Mouse (Mus musculus): Measurements from ENCODE around the gene Gm30083. TPM values are rescaled to one million over a fixed set of nuclear protein-coding genes. Genes with fewer than 3 reads are reported as not detected.

Gm30083 gene
- polyA plus RNA-seq (2015; fragmentation: Nextera tagmentation; extraction: Ambion mirVana): not detected in 2 replicates

DNA sequence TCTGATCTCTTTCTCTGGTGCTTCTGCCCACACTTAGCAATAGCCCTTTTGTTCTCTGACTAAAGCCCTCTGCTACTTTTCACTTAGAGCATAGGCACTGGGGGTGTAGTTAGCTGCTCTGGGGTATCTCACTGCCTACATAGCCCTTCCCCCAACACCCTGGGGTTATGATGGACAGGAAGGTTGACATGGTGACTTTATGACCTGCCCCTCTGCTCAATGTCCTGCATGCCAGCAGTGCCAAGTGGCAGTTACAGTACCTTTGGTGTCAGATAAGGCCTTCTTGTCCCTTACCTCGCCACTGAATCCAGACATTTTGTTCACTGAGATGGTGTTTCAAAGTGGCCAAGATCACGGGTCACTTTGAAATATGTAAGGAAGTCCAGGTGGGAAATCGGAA lies at the start of gene Gm30083:
Gene Gm30083 (minus strand): TSS at position 120 of the 400 bp plus-strand sequence.
- H3K4me3 ChIP-seq: no peak within 1 kb of the TSS
- no peak within 1 kb of the TSS for H3K4me2 ChIP-seq
- WGBS: 94% methylated on average over 3 of the region's 3 CpGs
- no peaks in the 10 kb centered on the region for H3K9me3 ChIP-seq (replicated peaks)
- H3K4me1 ChIP-seq: no peaks in the 10 kb centered on the region
- no peaks in the 10 kb centered on the region for H3K36me3 ChIP-seq (ENCODE audit: poor library complexity, severe bottlenecking)
- ATAC-seq: no peak
- no peak within 1 kb of the TSS for H3K27ac ChIP-seq
- H3K9ac ChIP-seq: no peak within 1 kb of the TSS
- H3K27me3 ChIP-seq: no peaks in the 10 kb centered on the region

DNA sequence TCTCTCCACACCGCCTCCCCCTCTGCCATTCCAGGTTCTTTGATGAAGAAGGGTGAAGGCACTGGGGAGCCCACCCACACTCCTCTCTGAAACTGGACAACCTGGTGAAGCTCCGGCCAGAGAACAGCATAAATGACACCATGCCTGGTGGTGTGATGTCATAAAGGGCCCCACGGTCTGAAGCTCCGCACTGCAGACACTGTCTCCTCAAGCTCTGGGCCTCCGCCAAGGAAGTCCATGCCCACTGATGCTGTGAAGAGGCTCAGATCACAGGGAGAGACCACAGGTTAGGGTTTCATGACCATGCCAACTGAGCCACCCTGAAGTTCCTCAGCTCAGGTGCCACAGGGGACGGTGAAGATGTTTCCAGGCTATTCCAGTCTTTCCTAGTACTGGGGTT lies 37.5 kb upstream of the Gm30083 start, which contains the start of gene Antxrl:
Gene Antxrl (plus strand): TSS at position 192 of the 400 bp plus-strand sequence.
- Histone ChIP-seq H3K27me3 (no peaks in the 10 kb centered on the region), H3K4me2 (no peak within 1 kb of the TSS), H3K9ac (no peak within 1 kb of the TSS), H3K27ac (no peak within 1 kb of the TSS), H3K36me3 (ENCODE audit: poor library complexity, severe bottlenecking) (no peaks in the 10 kb centered on the region), H3K9me3 (replicated peaks) (no peaks in the 10 kb centered on the region), H3K4me3 (no peak within 1 kb of the TSS), H3K4me1 (no peaks in the 10 kb centered on the region)
- no peak for ATAC-seq
- WGBS: 88% methylated on average over 6 of the region's 6 CpGs

DNA sequence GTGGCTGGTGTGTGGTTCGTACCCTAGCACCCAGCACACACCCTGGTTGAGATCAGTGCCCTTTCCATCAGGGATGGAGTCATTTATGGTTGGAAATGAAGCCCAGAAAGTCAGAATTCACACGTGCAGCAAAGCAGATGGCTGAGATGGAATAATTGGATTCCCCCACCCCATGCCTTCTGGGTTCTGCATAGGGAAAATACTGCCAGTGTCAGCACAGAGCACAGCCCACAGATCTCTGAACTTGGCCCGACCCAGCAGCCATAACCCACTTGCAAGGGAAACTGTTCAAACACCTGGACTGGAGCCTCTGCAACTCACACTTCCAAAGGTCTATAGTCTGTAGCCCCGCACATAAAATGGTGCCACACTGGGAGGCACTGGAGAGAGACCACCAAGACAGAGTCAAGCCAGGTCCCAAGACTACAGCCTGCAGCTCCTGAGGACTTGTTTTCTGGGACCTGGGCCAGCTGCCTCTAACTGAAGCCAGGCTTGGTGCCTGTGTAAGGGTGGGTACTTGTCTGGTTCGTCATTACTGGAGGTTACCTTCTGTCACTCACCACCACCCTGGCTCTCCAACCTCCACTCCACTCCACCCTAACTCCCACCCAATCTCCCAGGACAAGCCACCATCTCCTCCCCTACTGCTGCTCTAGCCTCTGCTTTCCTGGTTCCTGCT lies 35.3 kb upstream of the Gm30083 start:
- H3K27ac ChIP-seq: no peak overlapping the region
- no peaks in the 10 kb centered on the region for H3K36me3 ChIP-seq (ENCODE audit: poor library complexity, severe bottlenecking)
- H3K4me2 ChIP-seq: no peak overlapping the region
- no peaks in the 10 kb centered on the region for H3K9me3 ChIP-seq (replicated peaks)
- no peak overlapping the region for H3K9ac ChIP-seq
- 68% methylated on average over 5 of the region's 5 CpGs for WGBS
- H3K4me3 ChIP-seq: no peak overlapping the region
- ATAC-seq: peak; percentile 59; the same call in 1 of the 2 replicates
- H3K4me1 ChIP-seq: no peaks in the 10 kb centered on the region
- H3K27me3 ChIP-seq: no peaks in the 10 kb centered on the region

DNA sequence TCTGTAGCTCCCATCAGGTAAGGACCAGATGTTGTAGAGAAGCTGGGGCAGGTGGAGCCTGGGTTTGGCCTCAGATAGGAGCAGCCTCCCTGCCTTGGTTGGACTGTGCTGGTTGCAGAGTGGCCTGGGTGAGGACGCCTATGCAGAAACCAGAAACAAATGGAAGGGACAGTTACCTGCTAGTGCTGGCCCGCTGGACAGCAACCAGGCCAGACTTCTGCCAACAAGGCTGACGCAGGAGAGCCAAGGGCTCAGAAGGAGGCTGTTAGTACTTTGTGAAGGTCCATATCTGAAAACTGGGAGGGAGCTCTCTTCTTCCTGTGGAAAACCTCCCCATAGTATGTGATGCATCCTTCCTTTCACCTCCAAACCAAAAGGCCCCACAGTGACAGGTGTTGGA lies 28.4 kb upstream of the Gm30083 start:
- Histone ChIP-seq H3K27me3 (no peaks in the 10 kb centered on the region), H3K27ac (no peak overlapping the region), H3K9ac (no peak overlapping the region), H3K4me3 (no peak overlapping the region), H3K9me3 (replicated peaks) (no peaks in the 10 kb centered on the region), H3K4me1 (no peaks in the 10 kb centered on the region), H3K4me2 (no peak overlapping the region), H3K36me3 (ENCODE audit: poor library complexity, severe bottlenecking) (no peaks in the 10 kb centered on the region)
- ATAC-seq: no peak
- WGBS: 74% methylated on average over 3 of the region's 3 CpGs

DNA sequence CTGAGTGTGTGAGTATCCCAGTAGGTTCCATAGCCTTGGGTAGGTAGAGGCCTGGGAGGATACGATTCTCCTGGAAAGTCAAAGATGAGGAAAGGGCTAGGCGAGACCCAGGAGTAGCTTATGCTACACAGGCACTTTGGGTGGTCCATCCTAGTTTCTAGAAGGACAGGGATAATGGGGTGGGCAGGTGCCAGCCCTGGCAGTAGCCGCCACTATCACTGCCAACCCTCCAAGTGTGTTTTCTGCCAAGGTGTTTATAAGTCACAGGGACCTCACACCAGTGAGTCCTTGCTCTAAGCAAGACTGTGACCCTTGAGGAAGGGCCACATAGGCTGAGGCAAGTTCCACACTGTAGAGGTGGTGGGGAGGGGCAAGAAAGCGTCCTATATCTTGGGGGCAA lies 26.3 kb upstream of the Gm30083 start:
- Histone ChIP-seq H3K4me2 (no peak overlapping the region), H3K36me3 (ENCODE audit: poor library complexity, severe bottlenecking) (no peaks in the 10 kb centered on the region), H3K27me3 (no peaks in the 10 kb centered on the region), H3K4me1 (no peaks in the 10 kb centered on the region), H3K9me3 (replicated peaks) (no peaks in the 10 kb centered on the region), H3K9ac (no peak overlapping the region), H3K4me3 (no peak overlapping the region), H3K27ac (no peak overlapping the region)
- WGBS: 84% methylated on average over 4 of the region's 4 CpGs
- no peak for ATAC-seq

DNA sequence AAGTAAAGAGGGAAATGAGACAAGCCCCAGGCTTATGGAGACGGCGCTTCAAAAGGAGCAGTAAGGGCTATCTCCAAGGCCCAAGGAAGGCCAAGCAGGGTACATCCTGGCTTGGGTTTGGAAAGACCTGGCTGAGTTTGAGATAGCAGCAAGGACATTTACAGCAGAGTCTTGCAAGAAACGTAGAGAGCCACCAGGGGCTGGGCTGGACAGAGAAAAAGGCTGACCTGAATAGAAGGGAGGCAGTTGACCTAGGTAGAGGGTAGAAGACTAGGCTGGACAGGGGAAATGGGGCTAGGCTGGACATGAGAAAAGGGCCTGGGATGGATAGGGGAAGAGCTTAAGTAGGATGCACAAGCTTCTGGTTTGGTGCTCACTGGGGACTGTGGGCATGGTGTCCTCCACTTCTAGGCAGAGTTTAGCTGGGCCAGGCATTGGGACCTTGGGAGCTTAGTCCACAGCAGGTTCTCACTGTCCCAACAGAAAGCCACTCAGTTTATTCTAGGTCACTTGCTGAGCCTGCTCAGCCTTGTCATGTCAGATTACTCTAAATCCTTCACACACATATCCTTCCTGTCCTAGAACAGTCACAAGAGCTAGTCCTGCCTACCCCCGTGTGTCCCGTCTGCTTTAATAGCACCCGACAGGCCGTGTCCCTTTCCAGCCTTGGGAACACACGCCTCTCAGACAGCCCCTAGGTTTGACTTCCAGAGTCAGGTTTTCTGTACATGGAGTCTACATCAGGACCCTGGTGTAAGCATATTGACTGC lies 19.0 kb upstream of the Gm30083 start:
- WGBS: 89% methylated on average over 8 of the region's 8 CpGs
- Histone ChIP-seq H3K36me3 (ENCODE audit: poor library complexity, severe bottlenecking) (no peaks in the 10 kb centered on the region), H3K4me2 (no peak overlapping the region), H3K9ac (no peak overlapping the region), H3K27me3 (no peaks in the 10 kb centered on the region), H3K4me3 (no peak overlapping the region), H3K9me3 (replicated peaks) (no peaks in the 10 kb centered on the region), H3K27ac (no peak overlapping the region), H3K4me1 (no peaks in the 10 kb centered on the region)
- ATAC-seq: no peak

DNA sequence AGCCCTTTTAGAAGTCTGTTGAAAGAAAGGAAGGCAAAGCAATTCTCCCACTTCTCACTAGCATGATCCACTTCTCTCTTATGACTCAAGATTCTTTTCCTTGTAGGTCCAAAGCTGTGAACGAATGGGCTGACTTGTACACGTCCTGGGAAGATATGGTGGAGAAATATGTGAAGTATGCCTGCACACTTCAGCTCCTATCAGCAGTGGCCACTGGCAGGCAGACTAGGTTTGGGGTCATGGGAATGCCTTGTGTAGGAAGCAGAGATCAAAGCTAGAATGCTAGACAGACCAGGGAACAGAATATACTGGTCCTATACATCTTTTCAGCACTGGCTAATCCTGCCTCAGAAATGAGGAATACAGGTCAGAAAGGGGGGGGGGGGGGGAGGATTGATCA lies 11.7 kb upstream of the Gm30083 start:
- Histone ChIP-seq H3K36me3 (ENCODE audit: poor library complexity, severe bottlenecking) (no peaks in the 10 kb centered on the region), H3K4me2 (no peak overlapping the region), H3K27ac (no peak overlapping the region), H3K4me3 (no peak overlapping the region), H3K9ac (no peak overlapping the region), H3K9me3 (replicated peaks) (0 out of 2 replicates have a peak, but pooled peaks cover 5% of the 10 kb centered on the region), H3K27me3 (no peaks in the 10 kb centered on the region), H3K4me1 (no peaks in the 10 kb centered on the region)
- 76% methylated on average over 2 of the region's 2 CpGs for WGBS
- ATAC-seq: no peak

DNA sequence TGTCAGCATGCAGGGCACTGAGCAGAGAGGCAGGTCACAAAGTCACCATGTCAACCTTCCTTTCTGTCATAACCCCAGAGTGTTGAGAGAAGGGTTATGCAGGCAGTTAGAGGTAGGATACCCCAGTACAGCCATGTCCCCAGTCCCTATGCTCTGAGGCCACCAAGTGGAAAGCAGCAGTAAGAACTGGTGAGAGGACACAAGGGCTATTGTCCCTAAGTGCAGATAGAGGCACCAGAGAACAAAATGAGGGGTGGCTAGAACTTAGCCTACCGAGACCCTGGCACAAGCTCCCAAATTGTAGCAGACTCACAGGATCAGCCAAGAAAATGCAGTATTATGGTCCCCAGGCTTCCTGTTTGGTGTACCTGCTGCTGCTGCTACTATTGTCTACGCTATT lies 2.0 kb upstream of the Gm30083 start:
- H3K4me2 ChIP-seq: no peak overlapping the region
- WGBS: 88% methylated on average over 2 of the region's 2 CpGs
- H3K27me3 ChIP-seq: no peaks in the 10 kb centered on the region
- H3K9ac ChIP-seq: no peak overlapping the region
- no peaks in the 10 kb centered on the region for H3K36me3 ChIP-seq (ENCODE audit: poor library complexity, severe bottlenecking)
- no peak overlapping the region for H3K27ac ChIP-seq
- H3K4me3 ChIP-seq: no peak overlapping the region
- no peaks in the 10 kb centered on the region for H3K9me3 ChIP-seq (replicated peaks)
- no peak for ATAC-seq
- no peaks in the 10 kb centered on the region for H3K4me1 ChIP-seq

DNA sequence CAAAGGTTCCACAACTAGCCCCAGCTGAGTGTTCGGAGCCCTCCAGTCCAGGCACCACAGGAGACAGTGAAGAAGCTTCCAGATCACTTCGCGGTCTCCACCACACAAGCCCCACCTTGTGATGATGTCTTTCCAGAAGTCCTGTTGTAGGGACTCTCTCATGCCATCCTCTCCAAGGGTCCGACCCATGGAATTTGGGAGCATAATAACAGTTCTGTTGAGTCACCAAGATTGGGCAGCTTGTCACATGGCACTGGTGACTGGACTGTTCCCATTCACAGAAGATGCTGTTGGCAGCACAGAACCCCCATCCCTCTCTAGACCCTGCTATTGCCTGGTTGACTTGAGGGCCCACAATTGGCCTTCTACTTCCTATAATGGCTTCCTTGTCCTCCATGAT lies 1.4 kb upstream of the Gm30083 start, which contains the start of gene Gm5460:
Gene Gm5460 (plus strand): TSS at position 378 of the 400 bp plus-strand sequence.
- Histone ChIP-seq H3K9me3 (replicated peaks) (no peaks in the 10 kb centered on the region), H3K27me3 (no peaks in the 10 kb centered on the region), H3K4me2 (no peak within 1 kb of the TSS), H3K36me3 (ENCODE audit: poor library complexity, severe bottlenecking) (no peaks in the 10 kb centered on the region), H3K9ac (no peak within 1 kb of the TSS), H3K4me1 (no peaks in the 10 kb centered on the region), H3K27ac (no peak within 1 kb of the TSS), H3K4me3 (no peak within 1 kb of the TSS)
- 93% methylated on average over 4 of the region's 4 CpGs for WGBS
- ATAC-seq: no peak

DNA sequence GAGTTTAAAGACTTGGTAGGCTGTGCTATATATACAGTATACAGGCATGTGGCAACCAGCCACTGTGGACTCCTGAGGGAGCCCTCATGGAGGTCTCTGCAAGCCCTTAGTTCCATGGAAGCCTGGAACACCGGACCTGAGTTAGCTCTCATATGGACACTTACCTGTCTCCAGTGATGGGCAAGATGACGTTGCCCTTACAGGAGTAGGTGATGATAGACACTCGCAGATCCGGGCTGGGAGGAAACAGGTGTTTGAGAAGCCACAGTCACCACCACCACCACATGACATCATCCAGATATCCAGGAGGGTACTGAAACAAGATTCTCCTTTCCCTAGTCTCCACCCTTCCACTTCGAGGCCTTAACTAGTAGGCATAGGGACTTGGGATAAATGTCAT lies 12.6 kb downstream of the Gm30083 start:
- no peak overlapping the region for H3K9ac ChIP-seq
- no peaks in the 10 kb centered on the region for H3K27me3 ChIP-seq

DNA sequence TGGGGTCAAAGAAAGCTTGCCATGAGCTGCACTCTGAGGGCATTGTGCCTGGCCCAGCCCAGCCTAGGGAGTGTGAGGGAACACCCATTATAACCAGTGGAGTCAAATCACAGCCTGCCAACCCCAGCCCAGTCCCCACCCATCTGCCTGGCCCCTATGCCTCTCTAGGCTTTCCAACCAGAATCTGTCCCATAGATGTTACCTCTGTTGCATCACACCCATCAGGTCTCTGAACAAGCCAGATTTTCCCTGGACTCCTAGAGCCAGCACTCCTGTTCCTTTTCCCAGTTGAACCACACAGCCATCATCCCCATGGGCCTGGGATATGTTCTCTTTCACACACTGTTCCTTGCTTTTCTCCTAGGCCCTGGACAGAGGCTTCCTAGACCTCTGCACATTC lies 13.5 kb downstream of the Gm30083 start:
- H3K36me3 ChIP-seq (ENCODE audit: poor library complexity, severe bottlenecking): no peaks in the 10 kb centered on the region
- no peak overlapping the region for H3K27ac ChIP-seq
- ATAC-seq: no peak
- H3K4me1 ChIP-seq: no peaks in the 10 kb centered on the region; the same call in 1 of the 2 replicates
- no peaks in the 10 kb centered on the region for H3K9me3 ChIP-seq (replicated peaks)
- H3K4me3 ChIP-seq: no peak overlapping the region
- H3K4me2 ChIP-seq: no peak overlapping the region
- no peak overlapping the region for H3K9ac ChIP-seq
- no peaks in the 10 kb centered on the region for H3K27me3 ChIP-seq

More for the DNA sequence above, 12.6 kb downstream of the Gm30083 start:
- ATAC-seq: no peak
- H3K4me2 ChIP-seq: no peak overlapping the region
- H3K4me3 ChIP-seq: no peak overlapping the region
- no peaks in the 10 kb centered on the region; the same call in 1 of the 2 replicates for H3K4me1 ChIP-seq
- H3K36me3 ChIP-seq (ENCODE audit: poor library complexity, severe bottlenecking): no peaks in the 10 kb centered on the region
- H3K9me3 ChIP-seq (replicated peaks): no peaks in the 10 kb centered on the region
- H3K27ac ChIP-seq: no peak overlapping the region
- WGBS: 90% methylated on average over 5 of the region's 5 CpGs

DNA sequence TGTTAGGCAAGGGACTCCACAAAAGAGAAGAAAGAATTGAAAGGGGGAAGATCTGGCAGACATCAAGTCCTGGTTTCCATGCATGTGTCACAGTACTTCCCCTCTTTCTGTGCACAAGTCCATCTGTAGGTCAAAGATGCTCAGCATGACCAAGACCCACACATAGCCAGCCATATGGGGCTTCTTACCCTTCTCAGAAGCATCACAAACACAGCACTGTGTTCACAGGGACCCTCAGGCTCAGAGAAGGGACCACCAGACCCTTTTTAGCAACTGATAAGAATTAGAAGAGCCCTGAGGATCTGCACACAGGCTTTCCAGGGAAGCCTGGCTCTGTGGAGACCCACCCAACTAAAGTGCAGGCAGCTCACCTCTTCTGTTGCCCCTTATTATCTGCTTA lies 14.9 kb downstream of the Gm30083 start:
- Histone ChIP-seq H3K9me3 (replicated peaks) (no peaks in the 10 kb centered on the region), H3K4me3 (no peak overlapping the region), H3K36me3 (ENCODE audit: poor library complexity, severe bottlenecking) (no peaks in the 10 kb centered on the region), H3K4me1 (no peaks in the 10 kb centered on the region; the same call in 1 of the 2 replicates), H3K4me2 (no peak overlapping the region), H3K27ac (no peak overlapping the region), H3K27me3 (no peaks in the 10 kb centered on the region), H3K9ac (no peak overlapping the region)
- ATAC-seq: no peak
